ENCODE assay signal across 8 mouse cellular contexts in genomic region chr3:41348795-41349194, GRCm38 (mm10).
DNase-seq lines count a peak whose midpoint lies in the region; ATAC-seq and TF ChIP-seq lines count a peak whose summit lies in the region.

No protein-coding gene starts in this region.

- TF ChIP-seq CTCF in Patski (IDR thresholded peaks at IDR 0.05) = peak; percentile 70

- H3K27me3 ChIP-seq in Patski = no peaks in the 10 kb centered on the region

- ATAC-seq in Patski = no peak
- ATAC-seq in erythroid progenitor cell, adult 5-6 weeks (replicated peaks; ENCODE audit: low FRiP score, poor library complexity, severe bottlenecking) = no peak

- DNase-seq in gastrocnemius, adult 18-20 months (ENCODE audit: low spot score) = peak; percentile 43
- DNase-seq in gastrocnemius, postnatal 25 days = no peak
- DNase-seq in 3134 (ENCODE audit: extremely low read depth, insufficient read length, low spot score) (peak; percentile 16), Patski (ENCODE audit: low read depth, low spot score) (no peak)
- peak; percentile 47 for DNase-seq in embryo, embryonic 11 days
- DNase-seq in kidney, postnatal 36 days = peak; percentile 53 to 78
- peak; percentile 2 to 44 for DNase-seq in natural killer cell, adult 2 months (ENCODE audit: low spot score in 2 of 2)

- in situ Hi-C loops in Patski (cut with MboI; ENCODE audit: low pct_unique_long_range_greater_than_20kb) = no loop called here

- POLR2A ChIA-PET in Patski (lab: Charles Lee) = no interaction called here

- CTCF ChIA-PET in Patski (lab: Charles Lee) = interaction anchor here (0.7 to 6.6 kb wide), 8 partner anchors 11 to 263 kb away, joined by 3 to 40 read pairs (median 3); no protein-coding TSS in a partner anchor

Comparison
In these comparisons a context has a peak if more than half of its experiments do, and no peak if none do; other contexts are left out.
1. DNase-seq: peak in gastrocnemius, adult 18-20 months (single experiment), 3134 (single experiment), embryo, embryonic 11 days (single experiment), kidney, postnatal 36 days (2 of 2) and natural killer cell, adult 2 months (2 of 2); none in gastrocnemius, postnatal 25 days (single experiment) and Patski (single experiment).